Mouse (Mus musculus) layer of hippocampus, adult 8-10 months (tissue): ENCODE data around the gene Cpa1. TPM values are rescaled to one million over a fixed set of nuclear protein-coding genes. Genes with fewer than 3 reads are reported as not detected.
A peak's percentile ranks its signal among the peaks of the same experiment; 100 is the strongest.

Experiments
- DNase-seq, 2 experiments: peaks; one replicate each; pipeline ENCODE4 v3.0.0; 2022; ENCODE audit warnings: low spot score in 2 of 2
- total RNA-seq, 4 experiments: library from RNA; stranded (reverse); gene quantifications; 2 replicates each; pipeline ENCODE4 v1.2.4; 2022

Gene Cpa1
- total RNA-seq, 4 experiments from 2014 or later = not detected

DNA sequence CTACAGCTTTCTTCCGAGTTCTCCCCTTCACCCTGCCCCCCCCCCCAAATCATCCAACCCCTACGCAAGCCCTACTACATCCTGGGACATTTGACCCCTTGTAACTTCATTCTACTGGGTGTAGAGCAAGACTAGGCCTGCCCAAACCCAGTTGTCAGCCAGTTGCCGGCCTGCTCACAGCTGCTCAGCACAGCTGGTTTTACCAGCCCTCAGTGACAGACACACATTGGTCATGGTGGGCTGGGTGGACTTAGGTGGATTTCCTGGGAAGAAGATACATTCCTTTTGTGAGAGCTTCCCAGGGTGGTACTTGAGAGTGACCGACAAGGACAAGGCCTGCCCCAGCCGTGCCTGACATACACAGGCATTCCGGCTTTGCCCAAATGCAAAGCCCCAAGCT is 18.0 kb upstream of the Cpa1 start:
- no peak for DNase-seq

DNA sequence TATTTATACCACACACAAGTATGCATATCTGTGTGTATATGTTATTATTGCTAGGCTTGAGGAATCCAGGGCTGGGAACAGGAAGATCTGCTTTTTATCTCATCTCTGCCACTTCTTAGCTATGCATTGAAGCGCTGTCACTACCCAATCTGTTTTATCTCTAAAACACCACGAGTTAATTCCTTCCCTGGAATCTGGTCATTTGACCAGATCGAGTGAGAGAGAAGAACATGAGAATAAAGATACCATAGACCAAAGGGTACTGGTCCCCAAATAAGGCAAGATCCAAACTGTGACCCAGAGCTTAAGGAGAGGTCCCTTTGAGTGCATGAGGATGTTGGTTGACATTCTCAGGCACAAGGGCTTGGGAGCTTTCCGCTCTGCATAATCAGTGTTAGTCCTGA is 17.0 kb upstream of the Cpa1 start:
- DNase-seq = no peak

DNA sequence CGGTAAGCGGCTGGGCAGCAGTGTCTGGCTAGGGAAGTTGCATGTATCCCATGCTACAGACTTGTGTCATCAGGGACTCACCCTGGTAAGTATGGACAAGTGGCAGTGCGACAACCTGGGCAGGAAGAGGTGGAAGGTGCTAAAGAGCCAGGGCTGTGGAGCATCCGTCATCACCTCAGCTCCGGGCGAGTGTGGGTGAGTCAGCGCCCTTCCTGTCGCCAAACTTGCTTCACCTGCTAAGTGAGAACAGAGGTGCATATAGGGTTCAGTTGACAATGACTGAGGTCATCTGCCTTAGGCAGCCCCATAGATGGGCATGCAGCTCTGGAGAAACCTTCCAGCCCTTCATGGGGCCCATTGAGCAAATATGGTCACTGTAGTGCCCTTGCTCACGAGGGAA is 14.3 kb upstream of the Cpa1 start:
- no peak for DNase-seq

DNA sequence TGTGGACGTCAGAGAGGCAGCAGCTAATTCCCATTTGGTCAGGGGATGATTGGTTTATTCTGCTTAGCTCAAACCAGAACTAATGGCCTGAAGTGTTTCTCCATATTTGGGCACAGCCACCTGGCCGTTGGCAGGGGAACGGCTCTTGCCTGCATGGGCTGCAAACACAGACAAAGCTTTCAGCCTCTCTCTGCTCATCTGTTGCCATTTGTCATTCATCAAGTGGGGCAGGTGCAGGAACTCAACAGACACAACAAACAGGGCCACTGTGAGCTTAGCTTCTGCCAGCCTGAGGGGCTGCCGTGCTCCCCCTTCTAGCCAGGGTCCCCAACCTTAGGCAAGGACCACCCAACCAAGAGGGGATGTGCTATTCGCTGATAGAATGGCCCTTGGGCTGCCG is 10.9 kb upstream of the Cpa1 start:
- peak; percentile 46 to 51 for DNase-seq

DNA sequence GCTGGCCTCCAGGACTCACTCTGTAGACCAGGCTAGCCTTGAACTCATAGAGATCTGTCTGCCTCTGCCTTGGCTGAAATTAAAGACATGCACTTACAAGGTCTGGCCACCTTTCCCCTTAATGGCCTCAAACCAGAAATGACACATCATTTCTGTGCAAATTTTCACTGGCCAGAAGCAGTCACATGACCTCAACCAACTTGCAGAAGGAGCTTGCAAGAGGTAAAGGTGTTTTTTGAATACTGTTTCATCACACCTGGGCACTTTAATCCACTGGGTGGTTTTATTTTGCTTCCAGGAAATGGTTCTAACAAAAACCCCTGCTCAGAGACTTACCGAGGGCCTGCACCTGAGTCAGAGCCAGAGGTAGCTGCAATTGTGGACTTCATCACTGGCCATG is 9.0 kb upstream of the Cpa1 start:
- DNase-seq = no peak

DNA sequence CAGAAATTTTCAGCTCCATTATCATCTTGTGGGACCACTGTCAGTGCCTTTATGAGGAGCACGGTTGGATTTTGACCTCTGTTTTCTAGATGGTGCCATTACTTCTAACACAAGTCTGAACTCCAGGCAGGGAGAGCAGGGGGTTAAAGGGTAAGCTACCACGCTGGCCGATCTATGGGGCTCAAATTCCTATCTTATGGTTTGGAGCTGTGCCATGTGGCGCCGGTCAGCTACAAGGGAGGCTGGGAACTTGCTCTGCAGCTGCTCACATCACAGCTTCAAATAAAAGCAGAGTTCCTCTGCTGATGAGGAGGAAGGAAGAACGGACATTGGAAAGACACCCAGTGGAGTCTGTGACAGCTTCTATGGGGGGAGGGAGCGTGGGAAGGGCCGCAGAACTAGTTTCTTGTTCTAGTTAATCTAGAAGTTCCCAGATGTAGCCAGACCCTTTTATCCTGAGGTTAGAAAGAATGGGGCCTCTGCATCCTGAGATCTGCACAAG is 3.6 kb upstream of the Cpa1 start:
- DNase-seq = no peak

DNA sequence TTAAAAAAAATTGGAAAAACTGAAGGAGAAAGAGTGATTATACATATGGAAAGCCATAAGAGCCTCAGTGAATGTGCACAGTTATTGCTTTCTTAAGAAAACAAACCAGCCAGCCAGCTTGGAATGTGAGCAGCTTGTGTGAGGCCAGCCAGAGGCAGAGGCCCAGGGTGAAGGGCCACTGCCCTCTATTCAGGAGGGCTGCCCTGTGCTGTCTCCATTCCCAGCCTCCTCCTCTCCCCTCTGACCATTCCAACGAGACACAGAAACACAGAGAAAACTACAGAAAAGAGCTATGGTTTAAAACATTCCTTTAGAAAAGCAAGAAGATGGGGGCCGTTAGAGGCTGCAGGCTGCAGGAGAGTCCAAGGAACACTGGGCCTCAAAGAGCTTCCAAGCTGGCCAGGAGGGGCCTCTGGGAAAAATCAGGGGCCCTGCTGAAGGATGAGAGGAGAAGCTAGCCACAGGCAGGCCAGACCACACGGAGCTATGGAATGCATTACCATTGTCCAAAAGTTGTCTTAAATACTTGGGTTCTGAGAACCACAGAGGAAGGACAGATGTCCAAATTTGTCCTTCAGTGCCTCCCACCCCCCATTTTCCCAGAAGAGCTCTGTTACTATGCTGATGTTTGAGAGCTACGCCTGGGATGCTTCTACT is 2.7 kb upstream of the Cpa1 start:
- no peak for DNase-seq

DNA sequence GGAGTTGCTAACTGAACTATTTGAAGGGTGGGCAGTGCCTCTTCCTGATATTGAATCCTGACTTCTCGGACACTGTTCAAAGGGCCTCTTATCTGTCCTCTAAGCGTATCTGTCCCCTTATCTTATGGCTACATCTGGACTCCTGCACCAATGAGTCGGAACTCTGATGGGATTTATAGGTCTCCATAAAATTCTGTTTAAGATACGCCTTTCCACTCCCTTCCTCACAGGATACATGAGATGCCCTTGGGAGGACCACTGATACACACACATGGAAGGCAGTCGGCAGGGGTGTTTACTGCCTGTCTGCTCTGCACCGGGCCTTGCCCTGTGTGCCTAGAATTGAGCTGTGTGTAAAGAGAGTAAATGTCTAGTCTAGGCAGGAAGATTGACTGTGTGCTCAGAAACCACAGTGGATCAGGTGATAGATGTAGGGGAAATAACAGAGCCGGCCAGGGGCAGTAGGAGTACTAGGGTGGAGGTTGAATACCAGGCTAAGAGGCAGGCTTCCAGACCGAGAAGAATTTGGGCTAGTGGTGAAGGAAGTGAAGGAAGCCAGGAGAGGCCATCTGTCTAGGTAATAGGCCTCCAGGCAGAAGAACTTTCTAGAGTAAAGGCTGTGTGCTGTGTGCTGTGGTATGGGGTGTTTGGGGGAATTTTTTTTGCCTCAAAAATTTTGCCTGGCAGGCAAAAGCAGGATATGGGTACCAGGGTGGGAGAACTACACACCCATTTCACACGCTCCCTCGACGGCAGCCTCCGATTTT is 4.9 kb downstream of the Cpa1 start:
- no peak for DNase-seq

DNA sequence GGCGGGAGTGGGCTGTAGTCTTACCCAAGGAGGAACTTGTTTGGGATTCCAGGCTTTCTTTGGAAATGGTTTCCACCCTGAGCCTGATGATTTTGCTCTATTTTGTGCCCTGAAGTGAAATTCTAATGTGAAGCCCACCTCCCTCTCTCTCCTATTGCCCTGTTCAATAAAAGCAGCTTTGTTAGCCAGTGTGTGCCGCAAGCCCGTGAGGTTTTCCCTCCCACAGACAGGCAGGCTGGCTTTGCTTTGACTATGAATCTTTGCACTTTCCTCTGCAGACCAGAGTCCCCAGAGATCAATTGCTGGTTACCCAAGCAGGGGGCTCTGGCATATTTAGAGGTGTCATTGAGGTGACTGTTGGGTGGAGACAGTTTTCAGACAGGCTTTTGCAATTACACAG is 5.4 kb downstream of the Cpa1 start:
- no peak for DNase-seq

DNA sequence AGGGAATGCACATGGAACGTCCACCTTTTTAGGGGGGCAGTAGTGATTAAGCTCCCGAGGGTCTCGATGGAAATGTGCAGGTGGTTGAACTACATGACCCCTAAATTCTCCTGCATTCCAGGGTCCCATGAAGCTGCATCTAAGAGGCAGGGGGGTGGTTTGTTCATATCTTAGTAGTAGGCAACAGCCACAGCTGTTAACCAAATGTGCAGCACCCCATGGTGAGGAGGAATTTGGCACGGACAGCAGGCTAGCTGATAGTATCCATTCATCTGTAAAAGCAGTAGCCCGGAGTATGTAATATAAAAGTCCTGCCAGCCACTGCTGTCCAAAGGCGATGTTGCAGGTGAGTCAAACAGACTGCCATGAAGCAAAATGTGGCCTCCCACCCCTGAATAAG is 6.4 kb downstream of the Cpa1 start:
- DNase-seq = no peak

DNA sequence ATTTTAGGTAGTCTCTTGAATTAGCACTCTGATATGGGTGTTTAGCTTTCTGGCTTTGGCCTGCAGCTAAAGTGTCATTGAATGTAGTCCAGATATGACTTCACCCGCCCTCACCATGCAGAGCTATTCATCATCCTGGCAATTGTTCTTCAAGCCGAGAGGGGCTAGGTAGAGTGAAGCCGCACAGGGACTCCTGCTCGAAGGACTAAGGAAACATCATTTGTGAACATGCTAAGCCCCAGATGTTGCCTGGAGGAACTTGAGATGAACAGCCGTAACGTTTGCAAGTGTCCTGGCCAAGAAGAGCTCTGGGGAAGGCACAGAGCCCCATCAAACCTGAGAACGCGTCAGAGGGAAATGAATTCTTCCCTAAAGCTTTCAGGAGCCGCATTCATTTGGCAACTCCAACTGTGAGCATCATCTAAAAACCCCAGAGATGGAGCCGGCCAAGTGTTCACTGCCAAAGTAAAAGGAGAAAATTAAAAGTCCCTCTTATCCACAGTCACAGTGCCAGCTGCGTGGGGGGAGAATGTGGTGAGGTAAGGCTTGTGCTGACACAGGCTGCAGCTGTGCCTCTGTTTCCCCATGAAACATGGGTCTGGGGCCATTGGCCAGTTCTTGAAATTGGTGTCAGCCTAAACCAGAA is 10.8 kb downstream of the Cpa1 start:
- DNase-seq = peak; percentile 33 to 45

DNA sequence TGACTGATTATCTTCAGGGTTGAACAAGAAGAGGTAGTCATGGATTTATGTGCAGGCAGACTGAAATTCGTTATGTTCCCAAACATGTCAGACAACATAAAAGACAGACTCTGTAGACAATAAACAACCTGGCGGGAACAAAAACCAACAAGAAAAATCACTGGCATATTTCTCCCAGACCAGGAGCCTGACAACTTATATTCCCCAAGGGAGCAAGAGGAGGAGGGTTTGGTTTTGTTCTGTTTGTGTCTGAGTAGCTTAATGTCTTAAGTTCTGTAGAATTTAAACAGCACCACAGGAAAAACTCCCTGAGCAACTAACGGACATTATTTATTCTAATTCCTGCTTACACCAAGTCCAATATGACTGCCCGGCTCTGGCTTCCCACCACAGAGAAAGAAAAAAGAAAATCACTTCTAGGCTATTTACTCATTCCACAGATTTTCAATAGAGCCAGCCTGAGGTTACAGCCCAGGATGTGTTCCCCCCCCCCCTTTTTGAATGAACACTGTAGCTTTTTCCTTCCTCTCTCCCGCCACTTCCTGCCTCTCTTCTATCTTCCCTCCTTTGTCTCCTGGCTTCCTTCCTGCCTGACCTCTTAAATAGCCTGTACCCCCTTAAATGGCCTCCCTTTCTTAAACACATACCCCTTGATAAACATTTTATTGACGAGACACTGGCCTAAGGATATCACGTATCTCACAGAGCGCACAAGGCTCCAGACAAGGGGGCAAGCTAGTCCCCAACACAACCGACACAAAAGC is 13.6 kb downstream of the Cpa1 start:
- DNase-seq = no peak

DNA sequence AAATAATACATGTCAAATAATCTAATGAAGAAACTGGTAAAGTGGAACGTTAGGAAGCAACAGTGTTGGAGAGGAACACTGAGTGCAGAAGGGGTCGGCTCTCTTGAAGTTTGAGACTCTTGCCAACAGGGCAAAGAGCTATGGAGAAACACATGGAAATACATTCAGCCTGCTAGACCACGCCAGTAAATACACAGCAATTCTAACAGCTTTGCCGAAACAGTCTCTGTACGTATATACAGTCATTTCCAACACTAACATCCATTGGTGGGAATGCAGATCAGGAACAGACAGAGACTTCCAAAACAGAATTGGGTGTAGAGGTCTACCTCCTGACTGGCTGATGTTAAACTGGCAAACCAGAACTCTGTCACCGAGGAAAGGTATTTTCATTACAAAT is 14.5 kb downstream of the Cpa1 start:
- no peak for DNase-seq

DNA sequence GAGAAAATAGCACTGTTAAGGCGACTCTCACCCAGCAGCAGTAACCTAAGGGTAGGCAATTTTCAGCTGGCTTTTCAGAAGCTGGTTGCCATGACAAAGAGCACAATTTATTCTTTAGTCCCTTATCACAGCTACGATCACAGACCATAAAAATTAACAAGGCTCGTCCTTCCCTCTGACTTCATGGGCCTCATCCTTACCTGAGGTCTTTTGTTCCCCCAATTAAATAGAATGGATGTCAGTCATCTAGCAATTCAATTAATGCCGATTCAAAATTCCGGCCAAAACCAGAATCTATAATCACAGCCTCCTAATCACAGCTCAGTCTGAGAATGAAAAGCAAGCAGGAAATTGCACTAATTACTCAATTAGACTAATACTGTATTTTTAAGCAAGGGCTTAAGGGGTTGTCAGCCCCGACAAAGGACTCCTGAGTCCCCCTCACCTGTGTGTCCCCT is 15.4 kb downstream of the Cpa1 start:
- DNase-seq = no peak

DNA sequence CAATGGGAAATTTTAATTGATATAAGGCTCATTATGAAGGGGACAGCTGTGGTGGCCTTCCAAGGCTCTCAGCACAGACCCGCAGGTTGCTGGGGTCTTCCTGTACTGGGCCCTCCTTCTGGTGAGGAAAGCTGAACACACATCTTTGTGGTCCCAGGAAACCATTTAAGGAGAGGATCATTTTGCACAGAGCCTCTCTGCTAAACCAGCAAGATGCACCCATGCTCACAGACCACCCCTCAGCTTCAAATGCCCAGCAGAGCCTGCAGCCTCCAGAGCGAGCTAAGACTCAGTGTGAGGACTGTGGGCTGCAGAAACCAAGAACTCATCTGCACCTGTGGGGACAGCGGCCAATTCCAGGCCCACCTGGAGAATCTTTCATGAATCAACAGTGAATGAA is 15.9 kb downstream of the Cpa1 start:
- no peak for DNase-seq

DNA sequence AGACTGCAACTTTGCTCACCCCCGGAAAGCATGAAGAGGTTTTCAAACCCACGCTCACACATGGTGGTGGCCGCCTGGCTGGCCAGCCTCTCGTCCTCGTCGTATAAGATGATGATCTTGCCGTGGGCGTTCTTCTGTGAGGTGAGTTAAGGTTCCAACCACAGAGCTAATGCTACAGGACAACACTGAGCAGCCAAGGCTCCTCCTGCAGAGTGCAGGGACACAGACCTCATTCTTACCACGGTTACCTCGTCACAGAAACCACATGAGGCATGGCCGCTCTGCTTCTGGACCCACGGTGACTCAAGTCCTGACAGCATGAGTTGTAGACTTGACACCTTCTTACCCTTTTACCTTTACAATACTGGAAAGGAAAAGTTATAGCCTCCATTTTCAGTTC is 18.3 kb downstream of the Cpa1 start:
- DNase-seq = no peak

DNA sequence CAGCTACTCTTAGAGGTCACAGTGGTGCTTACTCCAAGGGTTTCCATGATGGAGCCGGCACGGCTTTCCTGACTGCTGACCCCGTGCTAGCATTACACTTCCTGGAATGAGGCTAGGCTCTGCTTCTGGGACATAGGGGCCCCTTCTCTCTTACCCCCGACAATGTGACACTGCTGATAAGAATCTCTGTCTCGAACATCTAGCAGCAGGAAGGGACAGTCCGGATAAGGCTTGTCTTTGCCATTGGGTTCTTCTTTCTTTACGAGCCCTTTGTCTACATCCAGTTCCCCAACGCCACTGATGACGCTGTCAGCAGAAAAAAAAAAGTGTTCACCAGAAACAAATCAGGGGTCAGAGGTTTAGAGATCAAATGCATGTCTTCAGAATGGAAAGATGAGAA is 19.6 kb downstream of the Cpa1 start:
- no peak for DNase-seq

DNA sequence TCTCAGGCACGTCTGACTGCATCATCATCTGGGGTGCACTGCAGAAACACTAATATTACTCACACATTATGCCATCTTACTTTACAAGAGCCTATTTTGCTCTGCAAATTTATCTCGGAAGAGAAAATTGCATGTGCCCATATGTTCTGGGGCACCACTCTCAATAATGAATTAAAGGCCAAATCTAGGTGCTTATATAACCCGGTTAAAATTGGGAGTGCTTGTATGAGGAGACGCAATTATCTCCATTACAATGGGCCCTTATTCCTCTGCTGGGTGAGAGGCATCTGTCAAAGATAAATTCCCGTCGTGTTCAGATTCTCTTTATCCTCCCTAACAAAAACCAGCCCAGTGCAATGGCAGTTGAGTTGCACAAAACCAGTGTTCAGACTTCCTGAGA is 25.8 kb downstream of the Cpa1 start:
- DNase-seq = peak in 1 of 2 experiments; percentile 24

DNA sequence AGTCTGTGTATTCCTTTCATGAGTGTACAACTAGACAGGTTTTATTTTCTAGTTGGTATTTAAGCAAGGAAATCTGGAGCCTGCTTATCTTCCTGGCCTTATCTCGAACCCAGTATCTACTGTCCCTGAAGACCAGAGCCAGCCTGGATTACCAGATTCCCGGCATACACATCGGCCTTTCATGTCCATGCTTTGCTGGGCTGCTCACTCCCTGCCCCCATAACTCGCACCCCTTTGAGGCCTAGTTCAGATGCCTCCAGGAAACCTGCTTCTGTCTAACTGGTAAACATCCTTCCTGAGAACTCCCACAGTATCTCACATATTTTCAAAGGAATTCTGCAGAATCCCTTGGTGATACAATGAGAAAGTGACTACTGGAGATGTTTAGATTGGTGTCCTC is 26.3 kb downstream of the Cpa1 start:
- DNase-seq = no peak

DNA sequence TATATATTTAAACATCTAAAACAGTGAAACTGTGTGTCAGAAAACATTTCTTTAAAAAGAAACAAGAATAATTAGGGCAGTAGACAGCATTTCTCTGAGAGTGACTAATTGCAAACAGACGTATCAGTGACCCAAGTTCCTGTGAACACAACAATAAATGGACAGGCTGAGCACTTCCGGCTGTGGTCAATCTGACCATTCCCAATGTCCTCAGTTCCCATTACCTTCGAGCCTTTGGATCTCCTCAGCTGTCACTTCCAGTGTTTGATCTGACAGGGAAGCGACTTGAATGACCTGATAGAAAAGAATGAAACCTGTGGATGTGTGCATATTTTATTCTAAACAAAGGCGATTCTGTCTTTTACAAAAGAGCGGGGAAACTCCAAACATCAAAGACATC is 27.0 kb downstream of the Cpa1 start:
- no peak for DNase-seq

DNA sequence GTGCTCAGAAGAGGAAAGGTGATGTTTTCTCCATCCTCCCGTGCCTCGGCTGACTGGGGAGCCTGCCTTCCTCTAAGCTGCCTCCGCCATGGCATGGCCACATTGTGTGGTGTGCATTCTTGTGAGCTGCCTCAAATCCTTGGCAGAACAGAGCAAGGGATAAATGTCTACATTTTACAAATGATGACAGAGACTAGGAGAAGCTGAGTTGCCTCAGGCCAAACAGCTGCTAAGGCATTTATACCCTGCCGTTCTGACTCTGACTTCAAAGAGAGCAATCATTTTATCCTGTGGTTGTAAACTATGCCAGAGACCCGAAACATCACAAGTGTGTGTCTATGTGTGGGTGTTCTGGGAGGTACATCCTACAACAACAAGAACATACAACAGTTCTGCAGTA is 28.6 kb downstream of the Cpa1 start:
- DNase-seq = no peak

DNA sequence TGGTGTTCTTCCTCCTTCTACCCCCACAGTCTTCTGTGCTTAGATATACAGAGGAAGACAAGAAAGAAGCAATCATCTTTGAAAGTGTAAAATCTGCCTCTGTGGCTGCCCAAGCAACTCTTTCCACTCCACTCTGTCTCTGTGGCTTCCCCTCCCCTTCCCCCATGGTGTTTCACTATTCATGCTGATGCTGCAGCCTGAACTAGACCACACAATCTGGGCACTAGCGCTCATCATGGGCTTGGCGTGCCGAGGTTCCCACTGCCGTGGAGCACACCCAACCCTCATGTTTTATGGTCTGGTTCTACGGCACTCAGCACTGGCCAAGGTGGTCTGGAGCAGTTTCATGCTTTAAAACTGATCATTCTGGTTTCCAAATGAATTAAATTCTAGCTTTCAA is 32.7 kb downstream of the Cpa1 start:
- no peak for DNase-seq
